Mouse (Mus musculus) bone marrow, adult 2 months (tissue): ENCODE data around the gene Ptchd4.

Experiments
- CTCF ChIP-seq: fragments of 200-500 bp; IDR thresholded peaks from 2 replicates; pipeline ENCODE4 v1.5.1; 2011; ENCODE audit warnings: low read length, control low read depth; ENCODE audit not compliant: control insufficient read depth, insufficient read depth
- POLR2A ChIP-seq: fragments of 200-500 bp; IDR thresholded peaks from 2 replicates; pipeline ENCODE4 v1.6.1; 2011; ENCODE audit warnings: low read depth, mild to moderate bottlenecking, control low read depth, low read length, borderline replicate concordance; ENCODE audit not compliant: control insufficient read depth

- TF ChIP-seq CTCF (no peak), POLR2A (no peak)
These were observed 214.4 kb downstream of the Ptchd4 start for GRCm38 (mm10) chr17:42530147-42530546.
